Mouse (Mus musculus) heart, embryonic 15.5 days (tissue): ENCODE data around the gene Cep57l1. TPM values are rescaled to one million over a fixed set of nuclear protein-coding genes. Genes with fewer than 3 reads are reported as not detected.
A peak's percentile ranks its signal among the peaks of the same experiment; 100 is the strongest.

ENCODE experiments used
- ATAC-seq: fragments of 200-750 bp; cut with Nextera tagmentation; replicated peaks from 2 replicates; pipeline ENCODE4 v1.8.0; 2017; ENCODE audit warnings: low read depth, moderate TSS enrichment; ENCODE audit not compliant: insufficient number of reproducible peaks, insufficient read depth, low FRiP score
- H3K27ac ChIP-seq: fragments of 300-500 bp; sonication (generic); 2 replicates; pipeline ENCODE4 v1.5.1; 2015; ENCODE audit warnings: mild to moderate bottlenecking, inconsistent platforms
- H3K27me3 ChIP-seq: fragments of 300-500 bp; sonication (generic); 2 replicates; pipeline ENCODE4 v1.6.1; 2015; ENCODE audit warnings: inconsistent platforms
- H3K36me3 ChIP-seq: fragments of 300-500 bp; sonication (generic); 2 replicates; pipeline ENCODE4 v1.6.1; 2015; ENCODE audit warnings: mild to moderate bottlenecking, inconsistent platforms
- H3K4me1 ChIP-seq: fragments of 300-500 bp; sonication (generic); replicated peaks from 2 replicates; pipeline ENCODE4 v1.6.1; 2015; ENCODE audit warnings: inconsistent platforms
- H3K4me2 ChIP-seq: fragments of 300-500 bp; sonication (generic); 2 replicates; pipeline ENCODE4 v1.6.1; 2015; ENCODE audit warnings: inconsistent platforms, mild to moderate bottlenecking, moderate library complexity
- H3K4me3 ChIP-seq: fragments of 300-500 bp; sonication (generic); 2 replicates; pipeline ENCODE4 v1.5.1; 2015; ENCODE audit warnings: mild to moderate bottlenecking, inconsistent platforms
- H3K9ac ChIP-seq: fragments of 300-500 bp; sonication (generic); 2 replicates; pipeline ENCODE4 v1.6.1; 2015; ENCODE audit warnings: mild to moderate bottlenecking, inconsistent platforms
- H3K9me3 ChIP-seq: fragments of 300-500 bp; sonication (generic); replicated peaks from 2 replicates; pipeline ENCODE4 v1.6.1; 2016; ENCODE audit warnings: inconsistent platforms
- WGBS: fragments of 180-500 bp; shearing (Covaris S2); methylation state at CpG from one replicate; pipeline ENCODE4 v1.1.7; 2015; ENCODE audit warnings: mixed read lengths; 5-methylcytosine and 5-hydroxymethylcytosine counted together
- polyA plus RNA-seq: library from polyadenylated mRNA; unstranded; fragments of >200 nt; fragmentation: Nextera tagmentation; extraction: Ambion mirVana; gene quantifications from 2 replicates; pipeline ENCODE4 v1.2.1, GENCODE M21; 2015

Cep57l1 gene
- polyA plus RNA-seq, 1 experiment from 2014 or later: 20.0 TPM

GRCm38 (mm10) chr10:41699669-41700068 lies 110.0 kb downstream of the Cep57l1 start:
- Histone ChIP-seq H3K4me1 (no peaks in the 10 kb centered on the region), H3K27me3 (no peaks in the 10 kb centered on the region), H3K4me2 (no peak overlapping the region), H3K9me3 (no peaks in the 10 kb centered on the region), H3K27ac (no peak overlapping the region), H3K4me3 (no peak overlapping the region), H3K9ac (no peak overlapping the region), H3K36me3 (no peaks in the 10 kb centered on the region)
- WGBS: 82% methylated on average over 5 of the region's 5 CpGs
- no peak for ATAC-seq

- no peak overlapping the region for H3K4me3 ChIP-seq
- H3K36me3 ChIP-seq: no peaks in the 10 kb centered on the region
- no peaks in the 10 kb centered on the region for H3K4me1 ChIP-seq
- no peak overlapping the region for H3K4me2 ChIP-seq
- no peaks in the 10 kb centered on the region for H3K9me3 ChIP-seq
- no peaks in the 10 kb centered on the region for H3K27me3 ChIP-seq
- no peak overlapping the region for H3K27ac ChIP-seq
- no peak for ATAC-seq
- no peak overlapping the region for H3K9ac ChIP-seq
- WGBS: 68% methylated on average over 11 of the region's 11 CpGs
These were observed 112.6 kb downstream of the Cep57l1 start for GRCm38 (mm10) chr10:41697040-41697439.

- ATAC-seq: no peak
- H3K4me1 ChIP-seq: peaks cover 5% of the 10 kb centered on the region; the same call in 1 of the 2 replicates
- WGBS: 51% methylated on average over 4 of the region's 4 CpGs
- H3K4me2 ChIP-seq: no peak overlapping the region
- H3K4me3 ChIP-seq: no peak overlapping the region
- no peaks in the 10 kb centered on the region for H3K36me3 ChIP-seq
- no peaks in the 10 kb centered on the region for H3K27me3 ChIP-seq
- no peaks in the 10 kb centered on the region for H3K9me3 ChIP-seq
- H3K27ac ChIP-seq: no peak overlapping the region
- H3K9ac ChIP-seq: no peak overlapping the region
These were observed 118.7 kb downstream of the Cep57l1 start for GRCm38 (mm10) chr10:41690978-41691377.

- Histone ChIP-seq H3K4me2 (peak overlapping the region; percentile 75), H3K9me3 (no peaks in the 10 kb centered on the region), H3K27ac (no peak overlapping the region), H3K9ac (peak overlapping the region; percentile 46), H3K4me3 (peak overlapping the region; percentile 50), H3K27me3 (0 out of 2 replicates have a peak, but pooled peaks cover 4% of the 10 kb centered on the region), H3K4me1 (peaks cover 5% of the 10 kb centered on the region; the same call in 1 of the 2 replicates), H3K36me3 (no peaks in the 10 kb centered on the region)
- 23% methylated on average over 24 of the region's 24 CpGs for WGBS
- ATAC-seq: no peak
These were observed 119.5 kb downstream of the Cep57l1 start for GRCm38 (mm10) chr10:41689941-41690887.

GRCm38 (mm10) chr10:41684548-41684996 lies 125.1 kb downstream of the Cep57l1 start:
- Histone ChIP-seq H3K27ac (no peak overlapping the region), H3K27me3 (0 out of 2 replicates have a peak, but pooled peaks cover 9% of the 10 kb centered on the region), H3K4me2 (peak overlapping the region; percentile 61), H3K36me3 (no peaks in the 10 kb centered on the region), H3K4me1 (peaks cover 10% of the 10 kb centered on the region), H3K4me3 (peak overlapping the region; percentile 34), H3K9me3 (no peaks in the 10 kb centered on the region), H3K9ac (peak overlapping the region; percentile 15; the same call in 1 of the 2 replicates)
- WGBS: 2% methylated on average over 21 of the region's 21 CpGs
- ATAC-seq: no peak

GRCm38 (mm10) chr10:41682546-41683393 lies 126.9 kb downstream of the Cep57l1 start:
- Histone ChIP-seq H3K4me1 (peaks cover 20% of the 10 kb centered on the region), H3K27ac (no peak overlapping the region), H3K27me3 (0 out of 2 replicates have a peak, but pooled peaks cover 9% of the 10 kb centered on the region), H3K9ac (no peak overlapping the region), H3K36me3 (no peaks in the 10 kb centered on the region), H3K9me3 (no peaks in the 10 kb centered on the region), H3K4me3 (no peak overlapping the region), H3K4me2 (no peak overlapping the region)
- ATAC-seq: 0 out of 2 replicates have a peak, but pooled peaks have one; percentile 19
- 35% methylated on average over 16 of the region's 16 CpGs for WGBS

DNA sequence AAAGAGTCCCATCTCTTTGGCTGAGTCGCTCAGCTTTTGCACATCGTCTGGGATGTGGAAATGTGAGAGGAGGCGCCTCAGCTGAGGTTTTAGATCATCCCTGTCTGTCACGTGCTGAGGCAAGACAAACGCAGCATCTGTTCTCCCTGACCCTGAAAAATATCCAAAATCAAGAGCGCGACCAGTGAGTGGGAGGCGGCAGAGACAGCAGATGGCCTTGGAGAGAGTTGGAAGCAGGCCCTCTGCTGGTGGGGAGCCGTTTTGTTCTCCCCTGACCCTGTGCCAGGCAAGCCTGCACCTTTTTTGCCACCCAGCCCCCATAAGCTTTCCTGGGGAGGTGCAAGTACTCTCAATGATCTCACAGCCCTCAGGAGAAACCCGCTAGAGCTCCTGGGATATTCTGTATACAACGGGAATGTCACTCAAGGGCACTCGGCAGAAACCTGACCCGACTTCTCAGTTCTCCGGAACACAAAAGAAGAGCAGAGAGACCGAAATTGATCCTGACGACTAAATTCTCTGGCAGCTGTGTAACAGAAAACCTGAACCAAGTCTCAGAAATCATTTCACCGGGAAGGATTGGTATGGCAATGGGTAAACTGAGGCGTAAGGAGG lies 130.8 kb downstream of the Cep57l1 start:
- WGBS: 29% methylated on average over 18 of the region's 18 CpGs
- peak overlapping the region; percentile 25 for H3K4me3 ChIP-seq
- no peaks in the 10 kb centered on the region for H3K9me3 ChIP-seq
- no peaks in the 10 kb centered on the region for H3K36me3 ChIP-seq
- H3K9ac ChIP-seq: no peak overlapping the region
- H3K4me2 ChIP-seq: peak overlapping the region; percentile 59
- ATAC-seq: peak; percentile 47; the same call in 1 of the 2 replicates
- H3K27me3 ChIP-seq: no peaks in the 10 kb centered on the region
- H3K27ac ChIP-seq: 0 out of 2 replicates have a peak overlapping the region, but pooled peaks have one; percentile 25
- peaks cover 18% of the 10 kb centered on the region for H3K4me1 ChIP-seq

- Histone ChIP-seq H3K4me2 (no peak overlapping the region), H3K27ac (no peak overlapping the region), H3K9ac (no peak overlapping the region), H3K36me3 (no peaks in the 10 kb centered on the region), H3K4me1 (peaks cover 16% of the 10 kb centered on the region), H3K4me3 (no peak overlapping the region), H3K9me3 (no peaks in the 10 kb centered on the region), H3K27me3 (no peaks in the 10 kb centered on the region)
- WGBS: 53% methylated on average over 8 of the region's 8 CpGs
- no peak for ATAC-seq
These were observed 132.3 kb downstream of the Cep57l1 start for GRCm38 (mm10) chr10:41677396-41677795.

DNA sequence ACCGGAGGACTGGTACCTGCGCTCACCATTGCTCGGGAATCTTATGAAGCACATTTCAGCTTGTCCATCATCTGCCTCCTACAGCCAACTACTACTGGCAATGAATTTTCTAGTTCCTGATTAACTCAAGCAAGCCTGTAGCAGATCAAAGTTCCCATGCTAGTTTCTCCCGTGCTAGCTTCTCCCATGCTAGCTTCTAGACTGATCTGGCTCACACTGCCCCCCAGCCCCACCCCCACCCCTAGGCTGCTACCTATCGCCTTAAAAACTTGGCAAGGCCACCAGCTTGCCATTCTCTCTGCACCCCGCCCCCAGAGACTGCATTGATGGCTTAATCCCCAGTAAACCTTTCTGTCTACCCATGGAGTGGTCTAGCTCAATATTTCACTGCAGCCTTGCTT lies 133.0 kb downstream of the Cep57l1 start:
- ATAC-seq: no peak
- Histone ChIP-seq H3K27me3 (no peaks in the 10 kb centered on the region), H3K4me2 (no peak overlapping the region), H3K36me3 (no peaks in the 10 kb centered on the region), H3K9ac (no peak overlapping the region), H3K27ac (no peak overlapping the region), H3K4me1 (peaks cover 14% of the 10 kb centered on the region), H3K9me3 (no peaks in the 10 kb centered on the region), H3K4me3 (no peak overlapping the region)
- WGBS: 59% methylated on average over 6 of the region's 6 CpGs

DNA sequence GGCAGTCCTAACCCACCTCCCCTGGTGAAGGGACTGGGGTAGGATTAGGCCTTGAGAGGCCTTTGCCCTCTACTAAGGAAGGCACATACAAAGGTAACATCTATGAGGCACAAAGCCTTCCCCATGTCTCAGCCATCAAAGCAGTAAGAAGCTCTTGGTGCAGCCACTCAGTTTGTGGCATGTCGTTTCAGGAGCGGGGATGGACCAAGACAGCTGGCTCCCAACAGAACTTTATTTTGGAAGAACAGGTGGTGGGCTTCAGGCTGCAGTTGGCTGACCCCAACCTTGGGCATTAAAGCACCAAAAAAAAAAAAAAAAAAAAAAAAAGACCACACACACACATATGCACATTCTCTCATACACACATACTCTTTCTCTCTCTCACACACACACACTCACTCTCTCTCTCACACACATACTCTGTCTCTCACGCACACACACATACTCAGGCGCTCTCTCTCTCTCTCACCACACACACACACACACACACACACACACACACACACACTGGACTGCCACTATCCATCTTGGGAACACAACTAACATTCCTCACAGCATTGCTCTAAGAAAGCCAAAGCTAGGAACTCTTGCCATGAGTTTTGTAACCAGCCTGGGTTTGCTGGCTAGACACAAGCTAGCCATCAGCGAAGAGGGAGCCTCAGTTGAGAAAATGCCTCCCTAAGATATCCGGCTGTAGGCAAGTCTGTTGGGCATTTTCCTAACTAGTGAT lies 133.7 kb downstream of the Cep57l1 start:
- Histone ChIP-seq H3K27ac (no peak overlapping the region), H3K9ac (no peak overlapping the region), H3K9me3 (no peaks in the 10 kb centered on the region), H3K4me1 (peaks cover 14% of the 10 kb centered on the region), H3K36me3 (no peaks in the 10 kb centered on the region), H3K4me2 (no peak overlapping the region), H3K27me3 (no peaks in the 10 kb centered on the region), H3K4me3 (no peak overlapping the region)
- no peak for ATAC-seq
- 79% methylated on average over 6 of the region's 6 CpGs for WGBS
